Mouse (Mus musculus): ENCODE results near the gene Dek. TPM values are rescaled to one million over a fixed set of nuclear protein-coding genes. Genes with fewer than 3 reads are reported as not detected.

Gene Dek
- polyA plus RNA-seq, 1 experiment from 2014 or later, result 346 TPM

DNA sequence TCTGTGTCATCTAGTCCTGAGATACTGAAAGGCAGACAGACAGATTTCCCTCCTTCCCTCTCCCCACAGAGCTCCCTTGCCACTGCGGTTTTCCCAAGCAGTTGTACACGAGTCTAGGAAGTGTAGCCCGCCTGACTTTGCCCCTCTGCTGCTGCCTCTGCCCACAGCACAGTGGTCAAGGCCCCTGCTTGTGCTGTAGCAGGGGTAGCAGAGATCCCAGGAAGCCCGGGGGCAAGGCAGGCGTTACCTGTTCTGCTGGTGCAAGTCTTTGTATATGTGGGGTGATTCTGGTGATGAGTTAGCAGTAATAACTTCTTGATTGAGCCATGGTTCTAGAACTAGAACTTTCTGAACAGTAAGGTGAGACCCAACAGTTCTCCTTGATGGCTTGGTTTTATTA is 29.8 kb downstream of the Dek start:
- ATAC-seq (ENCODE audit: insufficient number of reproducible peaks, insufficient read depth, low FRiP score, low TSS enrichment), result no peak
- Histone ChIP-seq H3K4me1 (no peaks in the 10 kb centered on the region), H3K27me3 (no peaks in the 10 kb centered on the region), H3K4me2 (replicated peaks) (no peak overlapping the region), H3K9ac (no peak overlapping the region), H3K36me3 (peaks cover 37% of the 10 kb centered on the region), H3K4me3 (no peak overlapping the region), H3K9me3 (no peaks in the 10 kb centered on the region), H3K27ac (no peak overlapping the region)
- WGBS, result 83% methylated on average over 5 of the region's 5 CpGs

DNA sequence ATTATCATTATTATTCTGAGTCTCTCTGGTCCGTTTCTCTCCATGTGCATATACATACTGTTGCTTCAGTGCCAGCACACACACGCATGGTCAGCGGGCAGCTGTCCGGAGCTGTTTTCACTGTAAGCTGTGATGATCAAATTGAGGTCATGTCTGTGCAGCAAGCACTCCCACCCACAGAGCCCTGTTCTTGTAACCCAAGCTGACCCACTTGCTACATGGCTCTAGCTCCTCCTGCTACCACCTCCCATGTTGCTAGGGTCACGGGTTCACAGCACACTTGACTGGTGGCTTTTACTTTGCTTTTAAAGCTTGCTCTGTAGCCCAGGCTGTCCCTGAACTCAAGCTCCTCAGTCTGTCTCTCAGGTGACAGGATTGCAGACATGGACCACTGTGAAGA is 33.5 kb downstream of the Dek start:
- ATAC-seq (ENCODE audit: insufficient number of reproducible peaks, insufficient read depth, low FRiP score, low TSS enrichment), result no peak
- 91% methylated on average over 5 of the region's 5 CpGs for WGBS
- Histone ChIP-seq H3K36me3 (peaks cover 14% of the 10 kb centered on the region), H3K4me1 (no peaks in the 10 kb centered on the region), H3K4me2 (replicated peaks) (no peak overlapping the region), H3K27me3 (no peaks in the 10 kb centered on the region), H3K9me3 (no peaks in the 10 kb centered on the region), H3K4me3 (no peak overlapping the region), H3K27ac (no peak overlapping the region), H3K9ac (no peak overlapping the region)

DNA sequence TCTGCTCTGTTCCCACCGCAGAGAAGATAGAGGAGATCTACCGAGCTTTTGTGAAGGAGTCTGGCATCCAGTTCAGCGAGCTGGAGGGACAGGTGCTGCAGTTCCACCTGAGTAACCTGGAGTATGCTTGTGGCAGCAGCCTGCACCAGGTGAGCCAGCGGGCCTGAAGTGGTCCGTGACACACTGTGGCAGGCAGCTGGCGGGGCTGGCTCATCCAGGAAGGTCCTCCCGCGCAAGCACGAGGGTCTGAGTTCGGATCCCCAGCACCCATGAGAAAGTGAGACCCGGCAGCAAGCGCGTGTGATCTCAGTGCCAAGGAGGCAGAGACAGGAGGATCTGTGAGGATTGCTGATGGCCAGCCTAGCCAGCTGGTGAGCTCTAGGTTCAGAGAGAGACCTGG is 34.1 kb downstream of the Dek start:
- no peak overlapping the region for H3K4me2 ChIP-seq (replicated peaks)
- H3K27ac ChIP-seq, result no peak overlapping the region
- no peaks in the 10 kb centered on the region for H3K27me3 ChIP-seq
- no peak for ATAC-seq (ENCODE audit: insufficient number of reproducible peaks, insufficient read depth, low FRiP score, low TSS enrichment)
- 91% methylated on average over 13 of the region's 13 CpGs for WGBS
- no peaks in the 10 kb centered on the region for H3K9me3 ChIP-seq
- H3K4me1 ChIP-seq, result no peaks in the 10 kb centered on the region
- H3K36me3 ChIP-seq, result peaks cover 18% of the 10 kb centered on the region
- H3K4me3 ChIP-seq, result no peak overlapping the region
- no peak overlapping the region for H3K9ac ChIP-seq

DNA sequence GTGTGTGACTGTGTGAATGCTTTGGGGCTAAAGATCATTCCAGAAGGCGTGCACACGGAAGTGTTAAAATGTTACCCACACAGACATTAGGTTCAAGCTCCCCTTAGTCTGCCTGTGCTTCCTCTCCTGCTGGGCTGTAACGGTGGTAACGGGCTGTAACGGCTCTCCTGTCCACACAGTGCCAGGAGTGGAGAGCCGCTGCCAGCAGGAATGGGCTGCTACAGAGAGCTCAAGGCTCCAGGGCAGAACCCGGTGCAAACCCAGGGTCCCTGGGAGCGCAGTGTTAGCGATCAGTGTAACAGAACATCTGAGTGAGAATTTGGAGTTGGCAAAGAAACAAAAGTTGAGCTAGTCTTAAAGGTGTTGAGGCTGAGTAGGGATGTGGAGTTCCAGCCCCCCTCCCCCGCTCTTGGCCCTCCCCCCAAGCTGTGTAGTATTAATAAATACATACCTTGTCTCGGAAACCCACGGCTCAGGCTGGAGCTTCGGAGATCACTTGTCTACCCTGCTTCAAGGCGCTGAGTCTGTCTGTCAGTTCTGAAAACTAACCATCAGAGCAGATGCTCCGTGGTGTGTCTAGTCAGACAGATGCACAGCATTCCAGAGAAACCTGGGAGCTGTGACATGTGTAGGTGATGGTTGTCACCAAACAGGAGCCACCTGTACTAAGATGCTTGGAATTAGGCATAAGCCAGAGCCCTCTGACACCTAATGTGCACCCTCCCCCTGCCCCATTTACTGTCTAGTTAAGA is 35.5 kb downstream of the Dek start:
- no peaks in the 10 kb centered on the region for H3K27me3 ChIP-seq
- ATAC-seq (ENCODE audit: insufficient number of reproducible peaks, insufficient read depth, low FRiP score, low TSS enrichment), result no peak
- H3K9ac ChIP-seq, result no peak overlapping the region
- no peak overlapping the region for H3K27ac ChIP-seq
- no peak overlapping the region for H3K4me3 ChIP-seq
- H3K4me2 ChIP-seq (replicated peaks), result no peak overlapping the region
- no peaks in the 10 kb centered on the region for H3K4me1 ChIP-seq
- no peaks in the 10 kb centered on the region for H3K9me3 ChIP-seq
- H3K36me3 ChIP-seq, result peaks cover 23% of the 10 kb centered on the region
- 78% methylated on average over 15 of the region's 15 CpGs for WGBS

DNA sequence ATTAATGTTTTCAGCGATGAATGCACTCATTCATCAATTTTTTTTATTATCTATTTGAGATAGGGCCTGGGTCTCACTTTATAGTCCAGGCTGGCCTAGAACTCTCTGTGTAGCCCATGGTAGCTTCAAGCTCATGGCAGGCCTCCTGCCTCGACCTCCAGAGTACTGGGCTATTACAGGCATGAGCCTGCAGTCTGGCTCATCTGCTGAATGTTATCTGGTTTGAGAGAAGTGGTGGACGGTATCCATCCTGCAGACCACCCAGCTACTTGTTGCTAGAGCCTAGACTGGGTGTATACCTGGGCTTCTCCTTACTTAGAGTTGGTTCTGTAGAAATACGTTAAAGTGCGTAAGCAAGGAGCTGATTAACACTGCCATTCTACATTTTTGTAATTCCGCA is 39.0 kb downstream of the Dek start:
- Histone ChIP-seq H3K27ac (no peak overlapping the region), H3K9me3 (no peaks in the 10 kb centered on the region), H3K27me3 (no peaks in the 10 kb centered on the region), H3K4me2 (replicated peaks) (no peak overlapping the region), H3K4me1 (no peaks in the 10 kb centered on the region), H3K9ac (no peak overlapping the region), H3K4me3 (no peak overlapping the region), H3K36me3 (peaks cover 18% of the 10 kb centered on the region)
- 87% methylated on average over 6 of the region's 6 CpGs for WGBS
- no peak for ATAC-seq (ENCODE audit: insufficient number of reproducible peaks, insufficient read depth, low FRiP score, low TSS enrichment)

- Histone ChIP-seq H3K4me1 (no peaks in the 10 kb centered on the region), H3K4me2 (replicated peaks) (no peak overlapping the region), H3K9me3 (no peaks in the 10 kb centered on the region), H3K9ac (no peak overlapping the region), H3K36me3 (peaks cover 16% of the 10 kb centered on the region), H3K27ac (no peak overlapping the region), H3K27me3 (no peaks in the 10 kb centered on the region), H3K4me3 (no peak overlapping the region)
- no peak for ATAC-seq (ENCODE audit: insufficient number of reproducible peaks, insufficient read depth, low FRiP score, low TSS enrichment)
- WGBS, result 93% methylated on average over 10 of the region's 10 CpGs
These were observed 39.5 kb downstream of the Dek start for GRCm38 (mm10) chr13:47066516-47066915.

DNA sequence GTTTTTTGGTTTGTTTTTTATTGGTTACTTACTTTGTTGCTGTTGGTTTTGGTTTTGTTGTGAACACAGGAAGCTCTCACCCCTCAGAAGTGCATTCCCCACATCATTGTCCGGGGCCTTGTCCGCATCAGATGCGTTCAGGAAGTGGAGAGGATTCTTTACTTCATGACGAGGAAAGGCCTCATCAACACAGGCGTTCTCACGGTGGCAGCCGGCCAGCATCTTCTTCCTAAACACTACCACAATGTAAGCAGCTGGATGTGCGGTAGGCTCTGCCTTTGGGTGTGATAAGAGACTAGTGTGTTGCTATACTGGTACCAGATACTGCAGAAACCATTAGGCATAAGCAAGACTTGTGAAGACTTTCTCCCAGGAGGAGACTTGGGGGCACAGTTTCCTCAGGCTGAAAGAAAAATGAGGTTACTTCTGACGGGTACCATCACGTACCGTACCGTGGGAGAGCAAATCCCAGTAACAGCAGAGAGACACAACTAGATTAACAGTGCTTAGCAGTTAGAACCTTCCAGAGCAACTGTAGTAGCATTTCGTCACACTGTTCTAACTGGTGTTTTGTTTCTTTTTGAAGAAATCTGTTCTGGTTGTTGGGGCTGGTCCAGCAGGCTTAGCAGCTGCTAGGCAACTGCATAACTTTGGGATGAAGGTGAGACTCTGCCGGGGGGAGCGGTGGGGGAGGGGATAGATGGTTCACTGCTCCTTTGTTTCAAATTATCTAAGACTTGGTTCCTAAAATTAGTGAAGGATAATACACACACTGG is 41.8 kb downstream of the Dek start:
- Histone ChIP-seq H3K27me3 (no peaks in the 10 kb centered on the region), H3K9me3 (no peaks in the 10 kb centered on the region), H3K9ac (no peak overlapping the region), H3K36me3 (peaks cover 26% of the 10 kb centered on the region), H3K4me1 (no peaks in the 10 kb centered on the region), H3K4me3 (no peak overlapping the region), H3K4me2 (replicated peaks) (no peak overlapping the region), H3K27ac (no peak overlapping the region)
- 83% methylated on average over 15 of the region's 15 CpGs for WGBS
- ATAC-seq (ENCODE audit: insufficient number of reproducible peaks, insufficient read depth, low FRiP score, low TSS enrichment), result no peak

DNA sequence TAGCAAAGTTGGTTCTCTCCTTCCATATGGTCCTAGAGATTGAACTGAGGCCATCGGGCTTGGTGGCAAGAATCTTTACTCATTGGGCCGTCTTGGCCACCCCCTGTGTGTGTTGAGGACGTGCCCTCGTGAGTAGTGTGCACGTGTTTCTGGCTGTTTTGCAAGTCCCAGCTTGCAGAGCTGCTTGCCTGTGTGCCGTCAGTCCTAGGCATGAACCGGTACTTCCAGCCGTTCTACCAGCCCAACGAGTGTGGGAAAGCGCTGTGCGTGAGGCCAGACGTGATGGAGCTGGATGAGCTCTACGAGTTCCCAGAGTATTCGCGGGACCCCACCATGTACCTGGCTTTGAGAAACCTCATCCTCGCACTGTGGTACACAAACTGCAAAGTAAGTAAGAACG is 43.2 kb downstream of the Dek start:
- Histone ChIP-seq H3K4me3 (no peak overlapping the region), H3K9ac (no peak overlapping the region), H3K27me3 (no peaks in the 10 kb centered on the region), H3K4me1 (no peaks in the 10 kb centered on the region), H3K27ac (no peak overlapping the region), H3K4me2 (replicated peaks) (no peak overlapping the region), H3K36me3 (peaks cover 30% of the 10 kb centered on the region), H3K9me3 (no peaks in the 10 kb centered on the region)
- ATAC-seq (ENCODE audit: insufficient number of reproducible peaks, insufficient read depth, low FRiP score, low TSS enrichment), result no peak
- 91% methylated on average over 17 of the region's 17 CpGs for WGBS

DNA sequence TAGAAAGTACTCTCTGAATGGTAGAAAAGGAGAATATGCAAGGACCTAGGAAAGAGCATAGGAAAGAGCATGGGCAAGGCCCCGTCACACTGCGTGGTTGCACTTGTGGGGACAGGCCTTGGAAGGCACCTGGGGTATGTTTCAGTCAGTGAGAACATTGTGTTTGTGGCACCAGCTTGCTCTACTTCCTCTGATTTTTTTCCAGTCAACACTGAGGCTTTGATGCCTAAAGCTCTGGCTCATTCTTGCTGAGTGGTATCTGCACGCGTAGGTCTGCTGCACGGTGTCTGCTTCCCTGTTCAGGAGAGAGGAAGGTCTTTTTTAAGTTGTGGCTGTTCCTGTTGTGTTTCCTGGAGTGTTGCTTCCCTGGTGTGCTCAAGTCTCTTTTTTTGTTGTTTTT is 49.2 kb downstream of the Dek start:
- Histone ChIP-seq H3K4me3 (no peak overlapping the region), H3K9me3 (no peaks in the 10 kb centered on the region), H3K4me2 (replicated peaks) (no peak overlapping the region), H3K36me3 (peaks cover 31% of the 10 kb centered on the region), H3K4me1 (no peaks in the 10 kb centered on the region), H3K9ac (no peak overlapping the region), H3K27me3 (no peaks in the 10 kb centered on the region), H3K27ac (no peak overlapping the region)
- no peak for ATAC-seq (ENCODE audit: insufficient number of reproducible peaks, insufficient read depth, low FRiP score, low TSS enrichment)
- 95% methylated on average over 5 of the region's 5 CpGs for WGBS

DNA sequence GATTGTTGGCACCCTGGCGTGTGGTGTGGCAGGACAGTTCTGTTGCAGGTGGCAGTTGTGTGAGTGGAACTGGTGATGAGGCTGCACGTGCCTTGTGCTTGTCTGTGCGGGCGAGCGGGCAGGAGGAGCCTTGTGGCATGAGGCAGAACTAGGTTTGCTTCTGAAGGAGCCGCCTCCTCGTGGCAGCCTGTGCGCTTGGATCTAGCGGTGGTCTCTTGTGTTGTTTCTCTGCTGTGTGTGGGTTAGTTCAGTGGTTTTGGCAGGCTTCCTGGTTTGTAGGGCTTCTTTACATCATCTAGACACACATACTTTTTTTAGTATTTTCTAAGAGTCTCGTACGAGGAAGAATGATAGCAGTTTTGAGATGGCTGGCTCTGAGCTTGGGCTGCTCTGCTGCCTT is 49.9 kb downstream of the Dek start:
- Histone ChIP-seq H3K9me3 (no peaks in the 10 kb centered on the region), H3K4me3 (no peak overlapping the region), H3K4me1 (no peaks in the 10 kb centered on the region), H3K4me2 (replicated peaks) (no peak overlapping the region), H3K27ac (no peak overlapping the region), H3K36me3 (peaks cover 27% of the 10 kb centered on the region), H3K27me3 (no peaks in the 10 kb centered on the region), H3K9ac (no peak overlapping the region)
- WGBS, result 94% methylated on average over 11 of the region's 11 CpGs
- ATAC-seq (ENCODE audit: insufficient number of reproducible peaks, insufficient read depth, low FRiP score, low TSS enrichment), result no peak

DNA sequence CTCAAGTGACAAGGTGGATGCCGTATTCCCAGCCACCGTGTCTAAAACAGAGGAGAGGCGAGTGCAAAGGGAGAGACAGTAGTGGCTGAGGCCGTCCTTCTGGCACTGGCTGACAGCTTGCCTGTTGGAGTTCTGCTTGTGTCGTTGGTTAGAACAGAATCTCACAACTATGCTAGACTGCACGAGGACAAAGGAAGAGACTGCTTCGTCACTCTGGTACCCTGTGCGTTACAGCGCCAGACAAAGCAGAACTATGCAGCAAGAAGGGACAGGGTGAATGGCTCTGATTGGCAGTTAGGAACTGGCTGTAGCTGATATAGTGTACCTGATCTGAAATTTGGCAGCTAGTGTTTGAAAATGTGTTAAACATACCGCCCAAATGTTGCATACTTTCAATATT is 52.0 kb downstream of the Dek start:
- Histone ChIP-seq H3K27ac (no peak overlapping the region), H3K9ac (no peak overlapping the region), H3K9me3 (no peaks in the 10 kb centered on the region), H3K4me1 (no peaks in the 10 kb centered on the region), H3K4me3 (no peak overlapping the region), H3K4me2 (replicated peaks) (no peak overlapping the region), H3K27me3 (no peaks in the 10 kb centered on the region), H3K36me3 (peaks cover 33% of the 10 kb centered on the region)
- WGBS, result 72% methylated on average over 10 of the region's 10 CpGs
- ATAC-seq (ENCODE audit: insufficient number of reproducible peaks, insufficient read depth, low FRiP score, low TSS enrichment), result no peak

GRCm38 (mm10) chr13:47050009-47050408 is 56.0 kb downstream of the Dek start:
- WGBS, result 78% methylated on average over 4 of the region's 4 CpGs
- no peak overlapping the region for H3K4me2 ChIP-seq (replicated peaks)
- H3K9ac ChIP-seq, result no peak overlapping the region
- H3K9me3 ChIP-seq, result no peaks in the 10 kb centered on the region
- no peaks in the 10 kb centered on the region for H3K4me1 ChIP-seq
- ATAC-seq (ENCODE audit: insufficient number of reproducible peaks, insufficient read depth, low FRiP score, low TSS enrichment), result no peak
- no peak overlapping the region for H3K27ac ChIP-seq
- no peaks in the 10 kb centered on the region for H3K27me3 ChIP-seq
- H3K36me3 ChIP-seq, result peaks cover 26% of the 10 kb centered on the region
- H3K4me3 ChIP-seq, result no peak overlapping the region
